Mouse (Mus musculus): Measurements from ENCODE around the gene Homer3. TPM values are rescaled to one million over a fixed set of nuclear protein-coding genes. Genes with fewer than 3 reads are reported as not detected.

Gene Homer3
- polyA plus RNA-seq, 1 experiment from 2014 or later: 91.4 TPM

GRCm38 (mm10) chr8:70254628-70255027 lies 28.0 kb upstream of the Homer3 start:
- H3K27ac ChIP-seq (ENCODE audit: low read depth, low read length): no peak overlapping the region
- H3K4me2 ChIP-seq (ENCODE audit: low read depth, low read length, severe bottlenecking): no peak overlapping the region
- ATAC-seq (replicated peaks; ENCODE audit: low FRiP score) (no peak), DNase-seq (ENCODE audit: low spot score) (no peak)
- H3K4me3 ChIP-seq (ENCODE audit: low read depth, low read length): no peak overlapping the region
- no peaks in the 10 kb centered on the region for H3K27me3 ChIP-seq (ENCODE audit: control insufficient read depth, insufficient read depth, low read length)
- no peaks in the 10 kb centered on the region for H3K4me1 ChIP-seq (replicated peaks; ENCODE audit: control insufficient read depth, insufficient read depth, low read length)
- WGBS: 96% methylated on average over 1 of the region's 1 CpGs
- no peak overlapping the region for H3K9ac ChIP-seq (ENCODE audit: low read length)
- H3K9me3 ChIP-seq (ENCODE audit: control insufficient read depth, low read length): no peaks in the 10 kb centered on the region
- peaks cover 24% of the 10 kb centered on the region for H3K36me3 ChIP-seq (ENCODE audit: control insufficient read depth, insufficient read depth, low read length)

GRCm38 (mm10) chr8:70257456-70257855 lies 25.2 kb upstream of the Homer3 start:
- no peak overlapping the region for H3K27ac ChIP-seq (ENCODE audit: low read depth, low read length)
- ATAC-seq (replicated peaks; ENCODE audit: low FRiP score) (no peak), DNase-seq (ENCODE audit: low spot score) (no peak)
- no peak overlapping the region for H3K4me3 ChIP-seq (ENCODE audit: low read depth, low read length)
- WGBS: 91% methylated on average over 3 of the region's 3 CpGs
- H3K27me3 ChIP-seq (ENCODE audit: control insufficient read depth, insufficient read depth, low read length): no peaks in the 10 kb centered on the region
- H3K36me3 ChIP-seq (ENCODE audit: control insufficient read depth, insufficient read depth, low read length): peaks cover 16% of the 10 kb centered on the region
- no peak overlapping the region for H3K9ac ChIP-seq (ENCODE audit: low read length)
- H3K4me1 ChIP-seq (replicated peaks; ENCODE audit: control insufficient read depth, insufficient read depth, low read length): no peaks in the 10 kb centered on the region
- no peaks in the 10 kb centered on the region for H3K9me3 ChIP-seq (ENCODE audit: control insufficient read depth, low read length)
- H3K4me2 ChIP-seq (ENCODE audit: low read depth, low read length, severe bottlenecking): no peak overlapping the region

DNA sequence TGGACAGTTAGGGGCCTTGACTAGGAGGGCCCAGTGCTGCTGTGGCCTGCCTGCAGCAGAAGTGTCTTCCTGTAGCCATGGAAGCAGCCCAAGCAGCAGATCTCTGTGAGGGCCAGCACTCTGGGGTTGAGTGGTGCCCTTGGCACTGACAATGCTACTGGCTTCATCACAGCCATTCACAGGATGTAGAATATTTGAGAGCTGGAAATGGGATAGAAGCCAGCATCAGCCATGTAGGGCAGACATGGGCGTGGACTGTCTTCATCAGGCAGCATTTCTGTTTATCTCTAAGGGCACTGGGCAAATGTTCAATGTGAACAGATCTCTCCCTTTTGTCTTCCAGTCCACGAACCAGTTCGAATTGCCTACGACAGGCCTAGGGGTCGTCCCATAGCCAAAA lies 24.0 kb upstream of the Homer3 start:
- DNase-seq (ENCODE audit: low spot score) (no peak), ATAC-seq (replicated peaks; ENCODE audit: low FRiP score) (no peak)
- H3K36me3 ChIP-seq (ENCODE audit: control insufficient read depth, insufficient read depth, low read length): peaks cover 16% of the 10 kb centered on the region
- H3K4me3 ChIP-seq (ENCODE audit: low read depth, low read length): no peak overlapping the region
- H3K4me2 ChIP-seq (ENCODE audit: low read depth, low read length, severe bottlenecking): no peak overlapping the region
- no peak overlapping the region for H3K27ac ChIP-seq (ENCODE audit: low read depth, low read length)
- no peaks in the 10 kb centered on the region for H3K27me3 ChIP-seq (ENCODE audit: control insufficient read depth, insufficient read depth, low read length)
- WGBS: 95% methylated on average over 5 of the region's 5 CpGs
- no peak overlapping the region for H3K9ac ChIP-seq (ENCODE audit: low read length)
- H3K4me1 ChIP-seq (replicated peaks; ENCODE audit: control insufficient read depth, insufficient read depth, low read length): no peaks in the 10 kb centered on the region
- no peaks in the 10 kb centered on the region for H3K9me3 ChIP-seq (ENCODE audit: control insufficient read depth, low read length)

DNA sequence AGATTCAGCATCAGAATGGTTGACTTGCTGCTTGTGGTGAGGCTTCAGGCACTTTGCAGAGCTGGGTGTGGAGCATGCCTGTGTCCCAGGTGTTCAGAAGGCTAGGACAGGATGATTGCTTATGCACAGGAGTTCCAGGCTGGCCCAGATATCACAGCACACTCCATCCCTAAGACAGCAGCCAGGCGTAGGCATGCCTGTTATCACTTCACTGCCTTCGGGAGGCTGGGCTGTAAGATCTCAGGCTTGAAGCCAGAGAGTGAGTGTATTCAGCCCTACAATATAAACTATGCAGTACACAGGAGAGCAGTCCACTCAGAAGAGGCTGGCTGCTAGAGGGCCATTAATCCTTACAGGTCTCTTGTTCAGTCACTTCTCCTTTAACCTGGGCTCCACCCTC lies 23.6 kb upstream of the Homer3 start:
- Histone ChIP-seq H3K27me3 (ENCODE audit: control insufficient read depth, insufficient read depth, low read length) (no peaks in the 10 kb centered on the region), H3K27ac (ENCODE audit: low read depth, low read length) (no peak overlapping the region), H3K4me1 (replicated peaks; ENCODE audit: control insufficient read depth, insufficient read depth, low read length) (no peaks in the 10 kb centered on the region), H3K9ac (ENCODE audit: low read length) (no peak overlapping the region), H3K4me2 (ENCODE audit: low read depth, low read length, severe bottlenecking) (no peak overlapping the region), H3K36me3 (ENCODE audit: control insufficient read depth, insufficient read depth, low read length) (peaks cover 19% of the 10 kb centered on the region), H3K4me3 (ENCODE audit: low read depth, low read length) (no peak overlapping the region), H3K9me3 (ENCODE audit: control insufficient read depth, low read length) (no peaks in the 10 kb centered on the region)
- DNase-seq (ENCODE audit: low spot score): no peak
- ATAC-seq (replicated peaks; ENCODE audit: low FRiP score): no peak
- 89% methylated on average over 2 of the region's 2 CpGs for WGBS

- Histone ChIP-seq H3K36me3 (ENCODE audit: control insufficient read depth, insufficient read depth, low read length) (peaks cover 15% of the 10 kb centered on the region), H3K4me3 (ENCODE audit: low read depth, low read length) (no peak overlapping the region), H3K9me3 (ENCODE audit: control insufficient read depth, low read length) (no peaks in the 10 kb centered on the region), H3K27ac (ENCODE audit: low read depth, low read length) (no peak overlapping the region), H3K27me3 (ENCODE audit: control insufficient read depth, insufficient read depth, low read length) (no peaks in the 10 kb centered on the region), H3K9ac (ENCODE audit: low read length) (no peak overlapping the region), H3K4me2 (ENCODE audit: low read depth, low read length, severe bottlenecking) (no peak overlapping the region), H3K4me1 (replicated peaks; ENCODE audit: control insufficient read depth, insufficient read depth, low read length) (peaks cover 5% of the 10 kb centered on the region; the same call in 1 of the 2 replicates)
- DNase-seq (ENCODE audit: low spot score) (no peak), ATAC-seq (replicated peaks; ENCODE audit: low FRiP score) (no peak)
- 87% methylated on average over 3 of the region's 3 CpGs for WGBS
Measured at GRCm38 (mm10) chr8:70267674-70268073, 15.0 kb upstream of the Homer3 start.

GRCm38 (mm10) chr8:70268311-70268710 lies 14.3 kb upstream of the Homer3 start:
- Histone ChIP-seq H3K27ac (ENCODE audit: low read depth, low read length) (no peak overlapping the region), H3K9me3 (ENCODE audit: control insufficient read depth, low read length) (no peaks in the 10 kb centered on the region), H3K4me3 (ENCODE audit: low read depth, low read length) (no peak overlapping the region), H3K9ac (ENCODE audit: low read length) (no peak overlapping the region), H3K4me2 (ENCODE audit: low read depth, low read length, severe bottlenecking) (no peak overlapping the region), H3K36me3 (ENCODE audit: control insufficient read depth, insufficient read depth, low read length) (peaks cover 10% of the 10 kb centered on the region), H3K4me1 (replicated peaks; ENCODE audit: control insufficient read depth, insufficient read depth, low read length) (peaks cover 5% of the 10 kb centered on the region; the same call in 1 of the 2 replicates), H3K27me3 (ENCODE audit: control insufficient read depth, insufficient read depth, low read length) (no peaks in the 10 kb centered on the region)
- WGBS: 41% methylated on average over 5 of the region's 5 CpGs
- DNase-seq (ENCODE audit: low spot score) (no peak), ATAC-seq (replicated peaks; ENCODE audit: low FRiP score) (no peak)

- WGBS: 60% methylated on average over 11 of the region's 11 CpGs
- no peak for ATAC-seq (replicated peaks; ENCODE audit: low FRiP score)
- H3K4me1 ChIP-seq (replicated peaks; ENCODE audit: control insufficient read depth, insufficient read depth, low read length): peaks cover 5% of the 10 kb centered on the region; the same call in 1 of the 2 replicates
Measured at GRCm38 (mm10) chr8:70268799-70269565, 13.6 kb upstream of the Homer3 start.

GRCm38 (mm10) chr8:70272949-70273348 lies 9.7 kb upstream of the Homer3 start:
- no peak overlapping the region for H3K4me2 ChIP-seq (ENCODE audit: low read depth, low read length, severe bottlenecking)
- ATAC-seq (replicated peaks; ENCODE audit: low FRiP score): no peak
- H3K27ac ChIP-seq (ENCODE audit: low read depth, low read length): no peak overlapping the region
- WGBS: 74% methylated on average over 3 of the region's 3 CpGs
- H3K36me3 ChIP-seq (ENCODE audit: control insufficient read depth, insufficient read depth, low read length): no peaks in the 10 kb centered on the region
- DNase-seq (ENCODE audit: low spot score): no peak
- H3K4me1 ChIP-seq (replicated peaks; ENCODE audit: control insufficient read depth, insufficient read depth, low read length): peaks cover 5% of the 10 kb centered on the region; the same call in 1 of the 2 replicates
- no peak overlapping the region for H3K9ac ChIP-seq (ENCODE audit: low read length)
- no peaks in the 10 kb centered on the region for H3K27me3 ChIP-seq (ENCODE audit: control insufficient read depth, insufficient read depth, low read length)
- H3K9me3 ChIP-seq (ENCODE audit: control insufficient read depth, low read length): no peaks in the 10 kb centered on the region
- no peak overlapping the region for H3K4me3 ChIP-seq (ENCODE audit: low read depth, low read length)

More at GRCm38 (mm10) chr8:70268799-70269565, 13.6 kb upstream of the Homer3 start:
- H3K36me3 ChIP-seq (ENCODE audit: control insufficient read depth, insufficient read depth, low read length): peaks cover 6% of the 10 kb centered on the region
- no peak overlapping the region for H3K9ac ChIP-seq (ENCODE audit: low read length)
- H3K4me3 ChIP-seq (ENCODE audit: low read depth, low read length): no peak overlapping the region
- no peak overlapping the region for H3K4me2 ChIP-seq (ENCODE audit: low read depth, low read length, severe bottlenecking)
- no peaks in the 10 kb centered on the region for H3K9me3 ChIP-seq (ENCODE audit: control insufficient read depth, low read length)
- no peak overlapping the region for H3K27ac ChIP-seq (ENCODE audit: low read depth, low read length)
- DNase-seq (ENCODE audit: low spot score): no peak
- H3K27me3 ChIP-seq (ENCODE audit: control insufficient read depth, insufficient read depth, low read length): no peaks in the 10 kb centered on the region

DNA sequence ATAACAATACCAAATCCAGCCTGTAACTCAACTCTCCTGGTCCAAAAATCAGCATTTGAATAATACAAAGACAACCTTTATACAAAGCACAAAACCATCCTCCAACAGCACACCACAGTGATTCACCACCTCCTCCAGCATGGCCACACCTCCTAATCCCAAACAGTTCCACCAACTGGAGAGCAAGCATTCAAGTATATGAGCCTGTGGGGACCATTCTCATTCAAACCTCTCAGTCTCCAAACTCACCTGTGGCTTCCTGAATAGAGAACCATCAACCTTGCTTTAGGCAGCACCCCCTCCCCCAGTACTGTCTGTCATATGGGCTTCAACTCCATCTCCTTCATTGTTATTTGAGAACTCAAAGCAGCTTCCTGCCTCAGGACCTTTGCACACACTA lies 8.3 kb upstream of the Homer3 start:
- no peak for ATAC-seq (replicated peaks; ENCODE audit: low FRiP score)
- Histone ChIP-seq H3K4me3 (ENCODE audit: low read depth, low read length) (no peak overlapping the region), H3K4me1 (replicated peaks; ENCODE audit: control insufficient read depth, insufficient read depth, low read length) (no peaks in the 10 kb centered on the region), H3K9me3 (ENCODE audit: control insufficient read depth, low read length) (no peaks in the 10 kb centered on the region), H3K4me2 (ENCODE audit: low read depth, low read length, severe bottlenecking) (no peak overlapping the region), H3K27ac (ENCODE audit: low read depth, low read length) (no peak overlapping the region), H3K9ac (ENCODE audit: low read length) (no peak overlapping the region), H3K27me3 (ENCODE audit: control insufficient read depth, insufficient read depth, low read length) (no peaks in the 10 kb centered on the region), H3K36me3 (ENCODE audit: control insufficient read depth, insufficient read depth, low read length) (no peaks in the 10 kb centered on the region)
- DNase-seq (ENCODE audit: low spot score): no peak
